Mouse (Mus musculus): ENCODE data around the gene Fam131c.

Fam131c gene

GRCm38 (mm10) chr4:141367997-141368791, at the start of gene Fam131c:
TSS of gene Fam131c (plus strand) at chr4:141368220.
- DNase-seq (ENCODE audit: low spot score in 2 of 2) = no peak

GRCm38 (mm10) chr4:141322526-141322925, 45.5 kb upstream of the Fam131c start:
- DNase-seq (ENCODE audit: low spot score in 2 of 2) = no peak

GRCm38 (mm10) chr4:141324771-141325191, 43.2 kb upstream of the Fam131c start:
- DNase-seq (ENCODE audit: low spot score in 2 of 2) = no peak

GRCm38 (mm10) chr4:141325636-141326035, 42.4 kb upstream of the Fam131c start:
- DNase-seq (ENCODE audit: low spot score in 2 of 2) = no peak

GRCm38 (mm10) chr4:141327075-141327474, 40.9 kb upstream of the Fam131c start:
- DNase-seq (ENCODE audit: low spot score in 2 of 2) = no peak

GRCm38 (mm10) chr4:141328742-141329141, 39.3 kb upstream of the Fam131c start:
- DNase-seq (ENCODE audit: low spot score in 2 of 2) = no peak

GRCm38 (mm10) chr4:141329968-141330367, 38.1 kb upstream of the Fam131c start:
- no peak for DNase-seq (ENCODE audit: low spot score in 2 of 2)

GRCm38 (mm10) chr4:141331446-141331845, 36.6 kb upstream of the Fam131c start:
- DNase-seq (ENCODE audit: low spot score in 2 of 2) = no peak

GRCm38 (mm10) chr4:141332258-141332657, 35.8 kb upstream of the Fam131c start:
- DNase-seq (ENCODE audit: low spot score in 2 of 2) = no peak

GRCm38 (mm10) chr4:141334695-141335094, 33.3 kb upstream of the Fam131c start:
- no peak for DNase-seq (ENCODE audit: low spot score in 2 of 2)

- DNase-seq (ENCODE audit: low spot score in 2 of 2) = no peak
These were observed 32.7 kb upstream of the Fam131c start for GRCm38 (mm10) chr4:141335263-141335796.

GRCm38 (mm10) chr4:141336196-141336595, 31.8 kb upstream of the Fam131c start:
- no peak for DNase-seq (ENCODE audit: low spot score in 2 of 2)

- DNase-seq (ENCODE audit: low spot score in 2 of 2) = no peak
These were observed 30.0 kb upstream of the Fam131c start for GRCm38 (mm10) chr4:141337986-141338385.

GRCm38 (mm10) chr4:141338853-141339252, 29.2 kb upstream of the Fam131c start:
- no peak for DNase-seq (ENCODE audit: low spot score in 2 of 2)

GRCm38 (mm10) chr4:141341477-141341876, 26.5 kb upstream of the Fam131c start:
- DNase-seq (ENCODE audit: low spot score in 2 of 2) = no peak

- DNase-seq (ENCODE audit: low spot score in 2 of 2) = no peak
These were observed 24.5 kb upstream of the Fam131c start for GRCm38 (mm10) chr4:141343515-141343914.

GRCm38 (mm10) chr4:141345219-141345618, 22.8 kb upstream of the Fam131c start:
- DNase-seq (ENCODE audit: low spot score in 2 of 2) = no peak

- DNase-seq (ENCODE audit: low spot score in 2 of 2) = no peak
These were observed 20.6 kb upstream of the Fam131c start for GRCm38 (mm10) chr4:141347365-141347797.

- no peak for DNase-seq (ENCODE audit: low spot score in 2 of 2)
These were observed 19.4 kb upstream of the Fam131c start for GRCm38 (mm10) chr4:141348616-141349015.

- DNase-seq (ENCODE audit: low spot score in 2 of 2) = no peak
These were observed 18.0 kb upstream of the Fam131c start for GRCm38 (mm10) chr4:141350015-141350414.

GRCm38 (mm10) chr4:141351972-141352371, 16.0 kb upstream of the Fam131c start:
- DNase-seq (ENCODE audit: low spot score in 2 of 2) = no peak

- DNase-seq (ENCODE audit: low spot score in 2 of 2) = no peak
These were observed 15.0 kb upstream of the Fam131c start for GRCm38 (mm10) chr4:141352986-141353385.

GRCm38 (mm10) chr4:141353868-141354267, 14.2 kb upstream of the Fam131c start:
- DNase-seq (ENCODE audit: low spot score in 2 of 2) = no peak

All from right cerebral cortex, adult 2 months (tissue).